Mouse (Mus musculus): ENCODE measurements around the gene Olfr1307.

Olfr1307 gene

DNA sequence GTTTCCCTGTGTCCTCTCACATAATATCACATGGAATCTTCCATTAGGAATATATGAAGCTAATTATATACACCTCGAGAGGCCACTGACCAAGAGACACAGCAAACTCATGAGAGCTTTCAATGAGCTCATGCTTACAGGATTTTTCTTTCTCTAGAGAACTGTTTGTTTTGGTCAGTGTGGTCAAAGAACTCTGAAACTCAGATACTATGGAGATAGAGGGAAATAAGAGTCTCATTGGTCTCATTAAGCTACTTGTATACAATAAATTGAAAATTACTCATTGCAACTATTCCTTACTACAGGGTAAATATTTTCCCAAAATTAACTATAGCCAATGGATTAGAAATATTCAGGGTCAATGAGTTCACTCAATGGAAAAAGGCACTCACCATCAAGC is at the start of gene Olfr1307:
Gene Olfr1307 (minus strand): TSS at position 101 of the 400 bp plus-strand sequence.
- no peak for DNase-seq

DNA sequence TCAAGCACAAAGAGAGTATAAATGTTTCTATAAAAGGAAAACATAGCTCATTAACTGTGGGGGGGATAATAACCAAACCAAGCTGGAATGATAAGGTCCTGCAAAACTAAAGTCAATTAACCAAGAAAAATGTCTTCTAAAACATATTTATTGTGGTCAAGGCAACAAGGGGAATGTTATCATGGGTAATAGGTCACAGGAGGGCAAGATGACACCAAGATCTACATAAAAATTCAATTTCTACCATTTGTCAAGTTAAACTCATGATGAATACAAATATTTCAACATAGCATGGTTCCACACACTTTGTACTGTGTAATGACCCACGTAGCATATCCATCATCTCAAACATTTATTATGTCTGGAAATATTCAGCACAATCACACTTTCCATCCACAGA is 40.9 kb upstream of the Olfr1307 start, which contains the start of gene Olfr1309:
Gene Olfr1309 (minus strand): TSS at position 101 of the 400 bp plus-strand sequence.
- no peak for DNase-seq

DNA sequence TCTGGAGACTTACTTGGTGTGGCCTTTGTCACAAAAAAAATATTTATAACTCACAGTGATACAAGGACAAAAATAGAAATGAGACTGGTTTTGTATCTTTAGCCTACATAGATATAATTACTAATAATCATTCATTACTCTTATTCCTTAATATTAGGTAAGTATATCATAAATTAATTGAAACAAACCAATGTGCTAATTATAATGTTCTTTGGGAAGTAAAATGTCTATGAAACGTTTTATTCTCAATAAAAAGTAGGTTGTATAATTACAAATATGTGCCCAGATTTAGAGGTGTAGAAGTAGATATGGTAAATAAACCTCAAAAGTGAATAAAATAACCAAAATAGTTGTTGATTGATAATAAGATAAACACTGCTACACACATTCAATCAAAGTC is 15.6 kb upstream of the Olfr1307 start, which contains the start of gene Olfr1308:
Gene Olfr1308 (minus strand): TSS at position 101 of the 400 bp plus-strand sequence.
- DNase-seq = no peak

DNA sequence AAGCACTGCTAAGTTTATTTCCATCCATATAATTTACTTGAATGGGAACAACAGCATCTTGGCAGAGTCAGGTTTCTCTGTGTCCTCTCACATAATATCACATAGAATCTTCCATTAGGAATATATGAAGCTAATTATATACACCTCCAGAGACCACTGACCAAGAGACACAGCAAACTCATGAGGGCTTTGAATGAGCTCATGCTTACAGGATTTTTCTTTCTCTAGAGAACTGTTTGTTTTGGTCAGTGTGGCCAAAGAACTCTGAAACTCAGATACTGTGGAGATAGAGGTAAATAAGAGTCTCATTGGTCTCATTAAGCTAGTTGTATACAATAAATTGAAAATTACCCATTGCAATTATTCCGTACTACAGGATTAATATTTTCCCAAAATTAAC is 33.1 kb downstream of the Olfr1307 start, which contains the start of gene Olfr1306:
Gene Olfr1306 (minus strand): TSS at position 101 of the 400 bp plus-strand sequence.
- no peak for DNase-seq
